Mouse (Mus musculus): ENCODE measurements around the gene Hspg2. TPM values are rescaled to one million over a fixed set of nuclear protein-coding genes. Genes with fewer than 3 reads are reported as not detected.

The Hspg2 gene
- polyA plus RNA-seq, 1 experiment from 2014 or later: 39.6 TPM

- Histone ChIP-seq H3K9ac (replicated peaks; ENCODE audit: low read length) (no peak overlapping the region), H3K4me2 (replicated peaks; ENCODE audit: low read depth, low read length) (no peak overlapping the region), H3K36me3 (ENCODE audit: insufficient read depth, low read length) (peaks cover 53% of the 10 kb centered on the region), H3K27ac (ENCODE audit: low read length) (no peak overlapping the region), H3K4me3 (ENCODE audit: low read length) (no peak overlapping the region), H3K27me3 (ENCODE audit: insufficient read depth, low read length) (no peaks in the 10 kb centered on the region), H3K4me1 (ENCODE audit: insufficient read depth, low read length) (peaks cover 6% of the 10 kb centered on the region; the same call in 1 of the 2 replicates), H3K9me3 (ENCODE audit: low read length) (no peaks in the 10 kb centered on the region)
- 83% methylated on average over 15 of the region's 15 CpGs for WGBS
- ATAC-seq (ENCODE audit: low FRiP score, low TSS enrichment): no peak
These were observed 41.6 kb downstream of the Hspg2 start for GRCm38 (mm10) chr4:137510021-137510696.

- ATAC-seq (ENCODE audit: low FRiP score, low TSS enrichment): no peak
- peaks cover 76% of the 10 kb centered on the region for H3K36me3 ChIP-seq (ENCODE audit: insufficient read depth, low read length)
- WGBS: 76% methylated on average over 6 of the region's 6 CpGs
These were observed 44.3 kb downstream of the Hspg2 start for GRCm38 (mm10) chr4:137512897-137513296.

GRCm38 (mm10) chr4:137517989-137518691 lies 49.6 kb downstream of the Hspg2 start:
- Histone ChIP-seq H3K4me1 (ENCODE audit: insufficient read depth, low read length) (no peaks in the 10 kb centered on the region), H3K9me3 (ENCODE audit: low read length) (no peaks in the 10 kb centered on the region), H3K9ac (replicated peaks; ENCODE audit: low read length) (no peak overlapping the region), H3K27me3 (ENCODE audit: insufficient read depth, low read length) (no peaks in the 10 kb centered on the region), H3K4me3 (ENCODE audit: low read length) (no peak overlapping the region), H3K27ac (ENCODE audit: low read length) (no peak overlapping the region), H3K36me3 (ENCODE audit: insufficient read depth, low read length) (peaks cover 92% of the 10 kb centered on the region), H3K4me2 (replicated peaks; ENCODE audit: low read depth, low read length) (no peak overlapping the region)
- ATAC-seq (ENCODE audit: low FRiP score, low TSS enrichment): no peak
- WGBS: 86% methylated on average over 36 of the region's 36 CpGs

More at GRCm38 (mm10) chr4:137512897-137513296, 44.3 kb downstream of the Hspg2 start:
- H3K4me3 ChIP-seq (ENCODE audit: low read length): no peak overlapping the region
- no peaks in the 10 kb centered on the region for H3K27me3 ChIP-seq (ENCODE audit: insufficient read depth, low read length)
- no peaks in the 10 kb centered on the region for H3K4me1 ChIP-seq (ENCODE audit: insufficient read depth, low read length)
- no peak overlapping the region for H3K9ac ChIP-seq (replicated peaks; ENCODE audit: low read length)
- no peak overlapping the region for H3K4me2 ChIP-seq (replicated peaks; ENCODE audit: low read depth, low read length)
- H3K9me3 ChIP-seq (ENCODE audit: low read length): no peaks in the 10 kb centered on the region
- H3K27ac ChIP-seq (ENCODE audit: low read length): no peak overlapping the region

- no peak overlapping the region for H3K9ac ChIP-seq (replicated peaks; ENCODE audit: low read length)
- no peak overlapping the region for H3K27ac ChIP-seq (ENCODE audit: low read length)
- H3K4me2 ChIP-seq (replicated peaks; ENCODE audit: low read depth, low read length): no peak overlapping the region
- 91% methylated on average over 14 of the region's 14 CpGs for WGBS
- no peaks in the 10 kb centered on the region for H3K9me3 ChIP-seq (ENCODE audit: low read length)
- no peaks in the 10 kb centered on the region for H3K4me1 ChIP-seq (ENCODE audit: insufficient read depth, low read length)
- ATAC-seq (ENCODE audit: low FRiP score, low TSS enrichment): no peak
- no peaks in the 10 kb centered on the region for H3K27me3 ChIP-seq (ENCODE audit: insufficient read depth, low read length)
- no peak overlapping the region for H3K4me3 ChIP-seq (ENCODE audit: low read length)
- peaks cover 94% of the 10 kb centered on the region for H3K36me3 ChIP-seq (ENCODE audit: insufficient read depth, low read length)
These were observed 50.2 kb downstream of the Hspg2 start for GRCm38 (mm10) chr4:137518746-137519145.

- Histone ChIP-seq H3K4me3 (ENCODE audit: low read length) (no peak overlapping the region), H3K4me1 (ENCODE audit: insufficient read depth, low read length) (no peaks in the 10 kb centered on the region), H3K36me3 (ENCODE audit: insufficient read depth, low read length) (peaks cover 94% of the 10 kb centered on the region), H3K9ac (replicated peaks; ENCODE audit: low read length) (no peak overlapping the region), H3K4me2 (replicated peaks; ENCODE audit: low read depth, low read length) (no peak overlapping the region), H3K9me3 (ENCODE audit: low read length) (no peaks in the 10 kb centered on the region), H3K27me3 (ENCODE audit: insufficient read depth, low read length) (no peaks in the 10 kb centered on the region), H3K27ac (ENCODE audit: low read length) (no peak overlapping the region)
- WGBS: 96% methylated on average over 5 of the region's 5 CpGs
- no peak for ATAC-seq (ENCODE audit: low FRiP score, low TSS enrichment)
These were observed 51.8 kb downstream of the Hspg2 start for GRCm38 (mm10) chr4:137520346-137520745.

- no peak overlapping the region for H3K27ac ChIP-seq (ENCODE audit: low read length)
- H3K4me3 ChIP-seq (ENCODE audit: low read length): no peak overlapping the region
- no peak for ATAC-seq (ENCODE audit: low FRiP score, low TSS enrichment)
- H3K27me3 ChIP-seq (ENCODE audit: insufficient read depth, low read length): no peaks in the 10 kb centered on the region
- H3K9ac ChIP-seq (replicated peaks; ENCODE audit: low read length): no peak overlapping the region
- no peak overlapping the region for H3K4me2 ChIP-seq (replicated peaks; ENCODE audit: low read depth, low read length)
- 94% methylated on average over 9 of the region's 11 CpGs for WGBS
- H3K9me3 ChIP-seq (ENCODE audit: low read length): no peaks in the 10 kb centered on the region
- no peaks in the 10 kb centered on the region for H3K4me1 ChIP-seq (ENCODE audit: insufficient read depth, low read length)
- peaks cover 88% of the 10 kb centered on the region for H3K36me3 ChIP-seq (ENCODE audit: insufficient read depth, low read length)
These were observed 53.4 kb downstream of the Hspg2 start for GRCm38 (mm10) chr4:137521966-137522365.

- Histone ChIP-seq H3K27ac (ENCODE audit: low read length) (no peak overlapping the region), H3K4me2 (replicated peaks; ENCODE audit: low read depth, low read length) (no peak overlapping the region), H3K4me1 (ENCODE audit: insufficient read depth, low read length) (no peaks in the 10 kb centered on the region), H3K27me3 (ENCODE audit: insufficient read depth, low read length) (no peaks in the 10 kb centered on the region), H3K9me3 (ENCODE audit: low read length) (no peaks in the 10 kb centered on the region), H3K36me3 (ENCODE audit: insufficient read depth, low read length) (peaks cover 76% of the 10 kb centered on the region), H3K9ac (replicated peaks; ENCODE audit: low read length) (no peak overlapping the region), H3K4me3 (ENCODE audit: low read length) (no peak overlapping the region)
- WGBS: 95% methylated on average over 1 of the region's 1 CpGs
- ATAC-seq (ENCODE audit: low FRiP score, low TSS enrichment): no peak
These were observed 56.9 kb downstream of the Hspg2 start for GRCm38 (mm10) chr4:137525426-137525825.

- H3K9ac ChIP-seq (replicated peaks; ENCODE audit: low read length): no peak overlapping the region
- H3K36me3 ChIP-seq (ENCODE audit: insufficient read depth, low read length): peaks cover 63% of the 10 kb centered on the region
- 84% methylated on average over 4 of the region's 4 CpGs for WGBS
- H3K9me3 ChIP-seq (ENCODE audit: low read length): no peaks in the 10 kb centered on the region
- H3K4me1 ChIP-seq (ENCODE audit: insufficient read depth, low read length): no peaks in the 10 kb centered on the region
- no peak for ATAC-seq (ENCODE audit: low FRiP score, low TSS enrichment)
- H3K27ac ChIP-seq (ENCODE audit: low read length): no peak overlapping the region
- no peak overlapping the region for H3K4me3 ChIP-seq (ENCODE audit: low read length)
- H3K27me3 ChIP-seq (ENCODE audit: insufficient read depth, low read length): no peaks in the 10 kb centered on the region
- H3K4me2 ChIP-seq (replicated peaks; ENCODE audit: low read depth, low read length): no peak overlapping the region
These were observed 58.8 kb downstream of the Hspg2 start for GRCm38 (mm10) chr4:137527368-137527767.

GRCm38 (mm10) chr4:137527872-137528271 lies 59.3 kb downstream of the Hspg2 start:
- ATAC-seq (ENCODE audit: low FRiP score, low TSS enrichment): no peak
- Histone ChIP-seq H3K27ac (ENCODE audit: low read length) (no peak overlapping the region), H3K4me3 (ENCODE audit: low read length) (no peak overlapping the region), H3K9me3 (ENCODE audit: low read length) (no peaks in the 10 kb centered on the region), H3K4me1 (ENCODE audit: insufficient read depth, low read length) (no peaks in the 10 kb centered on the region), H3K27me3 (ENCODE audit: insufficient read depth, low read length) (no peaks in the 10 kb centered on the region), H3K36me3 (ENCODE audit: insufficient read depth, low read length) (peaks cover 58% of the 10 kb centered on the region), H3K9ac (replicated peaks; ENCODE audit: low read length) (no peak overlapping the region), H3K4me2 (replicated peaks; ENCODE audit: low read depth, low read length) (no peak overlapping the region)
- WGBS: 85% methylated on average over 6 of the region's 6 CpGs

- no peak overlapping the region for H3K4me3 ChIP-seq (ENCODE audit: low read length)
- no peaks in the 10 kb centered on the region for H3K4me1 ChIP-seq (ENCODE audit: insufficient read depth, low read length)
- no peak overlapping the region for H3K4me2 ChIP-seq (replicated peaks; ENCODE audit: low read depth, low read length)
- ATAC-seq (ENCODE audit: low FRiP score, low TSS enrichment): peak; percentile 53; the same call in 1 of the 2 replicates
- no peak overlapping the region for H3K27ac ChIP-seq (ENCODE audit: low read length)
- WGBS: 68% methylated on average over 14 of the region's 14 CpGs
- H3K9ac ChIP-seq (replicated peaks; ENCODE audit: low read length): no peak overlapping the region
- no peaks in the 10 kb centered on the region for H3K27me3 ChIP-seq (ENCODE audit: insufficient read depth, low read length)
- peaks cover 84% of the 10 kb centered on the region for H3K36me3 ChIP-seq (ENCODE audit: insufficient read depth, low read length)
- H3K9me3 ChIP-seq (ENCODE audit: low read length): no peaks in the 10 kb centered on the region
These were observed 71.8 kb downstream of the Hspg2 start for GRCm38 (mm10) chr4:137540356-137540755.
